Mouse (Mus musculus): Measurements from ENCODE around the gene 1700029H14Rik.

- no peak for TF ChIP-seq CTCF (conservative IDR thresholded peaks at IDR 0.05 in 1 of 2, IDR thresholded peaks at IDR 0.05 in 1 of 2; ENCODE audit: low read depth in 2 of 2, low read length in 2 of 2)
- no peak for TF ChIP-seq E2F4 (IDR thresholded peaks at IDR 0.05; ENCODE audit: insufficient replicate concordance, low read depth, low read length)
Measured at GRCm38 (mm10) chr8:13608946-13609345, 46.7 kb upstream of the 1700029H14Rik start.
